Mouse (Mus musculus) ovary, postnatal 14 days (tissue): ENCODE results near the gene Sept12.

Experiments
- DNase-seq: peaks from one replicate; pipeline ENCODE4 v3.0.0; 2022; ENCODE audit warnings: low spot score

Gene Sept12

GRCm38 (mm10) chr16:4937351-4938190, 60.1 kb downstream of the Sept12 start:
- no peak for DNase-seq
